In the genomic region with DNA sequence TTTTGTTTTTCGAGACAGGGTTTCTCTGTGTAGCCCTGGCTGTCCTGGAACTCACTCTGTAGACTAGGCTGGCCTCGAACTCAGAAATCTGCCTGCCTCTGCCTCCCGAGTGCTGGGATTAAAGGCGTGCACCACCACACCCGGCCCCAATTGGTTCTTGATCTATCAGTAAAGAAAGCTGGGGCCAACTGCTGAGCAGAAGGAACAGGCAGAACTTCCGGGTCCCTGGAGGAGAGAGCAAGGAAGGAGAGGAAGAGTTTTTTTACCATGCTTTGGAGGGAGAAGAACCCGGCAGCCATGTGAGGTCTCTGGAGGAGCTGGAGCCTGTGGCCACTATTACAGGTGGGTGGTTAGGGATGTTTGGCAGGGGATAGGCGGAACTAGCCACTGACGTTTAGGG, we compare ENCODE assay signal across 26 mouse cellular contexts. TPM values are rescaled to one million over a fixed set of nuclear protein-coding genes. Genes with fewer than 3 reads are reported as not detected.
"Had no signal": no experiment of that assay in that cellular context is flagged by ENCODE, and none has a peak within 500 bp of the region (broad histone marks: within the 10 kb centered on the region; RNA-seq: fewer than 3 reads in every experiment).

No protein-coding gene starts in this region.

RNA-seq across cellular contexts. Expression of a gene that starts 11.7 kb away (rescaled TPM):
- total RNA-seq: megakaryocyte, adult 5-6 weeks; megakaryocyte-erythroid progenitor cell, adult 5-6 weeks; monocyte, adult 5-6 weeks had no signal
- polyA plus RNA-seq: macrophage, myocyte had no signal

RNA-seq across cellular contexts. Expression of a gene that starts 13.8 kb away (rescaled TPM):
- total RNA-seq: left cerebral cortex, postnatal 10 days; left cerebral cortex, postnatal 14 days; left cerebral cortex, postnatal 25 days; left cerebral cortex, postnatal 36 days; left cerebral cortex, postnatal 4 days; megakaryocyte progenitor cell, adult 5-6 weeks; megakaryocyte, adult 5-6 weeks; megakaryocyte-erythroid progenitor cell, adult 5-6 weeks; midbrain, postnatal 0 days; monocyte, adult 5-6 weeks had no signal
- polyA plus RNA-seq: limb, embryonic 10.5 days; limb, embryonic 11.5 days; limb, embryonic 12.5 days; limb, embryonic 13.5 days; limb, embryonic 14.5 days; limb, embryonic 15.5 days; macrophage; midbrain, embryonic 10.5 days; midbrain, embryonic 11.5 days; midbrain, embryonic 12.5 days; midbrain, embryonic 13.5 days; midbrain, embryonic 14.5 days; midbrain, embryonic 16.5 days; midbrain, postnatal 0 days; myocyte; neural tube, embryonic 11.5 days; neural tube, embryonic 12.5 days had no signal

RNA-seq across cellular contexts. Expression of a gene that starts 23.6 kb away (rescaled TPM):
- total RNA-seq: monocyte, adult 5-6 weeks had no signal

RNA-seq across cellular contexts. Expression of a gene that starts 31.0 kb away (rescaled TPM):
- total RNA-seq: monocyte, adult 5-6 weeks had no signal
